Mouse (Mus musculus) spleen, adult 2 months (tissue): ENCODE data around the gene Dgkz.

ENCODE experiments used
- CTCF ChIP-seq: fragments of 200-500 bp; IDR thresholded peaks from 2 replicates; pipeline ENCODE4 v1.5.1; 2011; ENCODE audit warnings: mild to moderate bottlenecking, inconsistent platforms; ENCODE audit not compliant: insufficient read depth, insufficient read length, insufficient replicate concordance; ENCODE audit errors: extremely low read depth
- POLR2A ChIP-seq: fragments of 200-500 bp; IDR thresholded peaks from 2 replicates; pipeline ENCODE4 v1.6.1; 2011; ENCODE audit warnings: low read depth, low read length, inconsistent platforms

DNA sequence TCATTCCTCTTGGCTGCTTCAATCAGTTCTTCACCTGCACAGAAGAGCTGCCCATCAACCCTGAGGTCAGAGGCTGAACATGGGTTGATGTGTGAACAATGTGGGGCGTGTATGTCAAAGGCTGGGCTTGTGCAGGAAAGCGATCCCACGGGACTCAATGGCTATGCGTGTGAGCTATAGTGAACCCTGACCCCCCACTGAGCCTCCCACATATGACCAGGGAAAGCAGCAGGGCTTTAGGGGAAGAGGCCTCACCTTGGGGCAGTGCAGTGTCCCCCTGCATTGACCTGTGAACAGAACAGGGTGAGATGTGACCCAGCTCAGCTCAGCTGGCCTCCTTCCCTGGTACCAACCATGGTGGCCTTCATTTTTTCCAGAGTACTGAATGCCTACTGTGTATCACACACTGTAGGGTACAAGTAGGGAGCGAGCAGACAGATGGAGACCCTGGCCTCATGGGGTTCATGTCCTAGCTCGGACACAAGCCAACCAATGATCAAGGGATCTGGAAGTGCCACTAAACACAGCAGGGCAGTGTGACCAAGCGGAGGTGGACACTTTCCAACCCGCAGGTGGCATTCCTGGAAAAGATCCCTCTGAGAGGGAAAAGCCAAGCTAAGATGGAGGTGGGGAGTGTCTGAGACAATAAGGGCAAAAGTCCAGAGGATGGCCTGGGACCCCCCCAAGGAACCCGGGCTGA is 40.7 kb downstream of the Dgkz start:
- TF ChIP-seq CTCF = no peak
- no peak for TF ChIP-seq POLR2A
